Mouse (Mus musculus) midbrain, embryonic 11.5 days (tissue): ENCODE measurements around the gene Pnpla6. TPM values are rescaled to one million over a fixed set of nuclear protein-coding genes. Genes with fewer than 3 reads are reported as not detected.

ENCODE experiments used
- ATAC-seq: fragments of 200-750 bp; cut with Nextera tagmentation; 2 replicates; pipeline ENCODE4 v1.8.0; 2017; ENCODE audit warnings: moderate TSS enrichment, moderate library complexity; ENCODE audit not compliant: low FRiP score
- DNase-seq: peaks from one replicate; pipeline ENCODE4 v3.0.0; 2015; ENCODE audit warnings: low spot score; ENCODE audit errors: missing footprints
- H3K27ac ChIP-seq: fragments of 300-500 bp; sonication (generic); 2 replicates; pipeline ENCODE4 v1.5.1; 2014; ENCODE audit warnings: low read depth, low read length
- H3K27me3 ChIP-seq: fragments of 300-500 bp; sonication (generic); 2 replicates; pipeline ENCODE4 v1.6.1; 2014; ENCODE audit warnings: mild to moderate bottlenecking, low read length, moderate library complexity, mixed read lengths; ENCODE audit not compliant: control insufficient read depth, insufficient read depth
- H3K36me3 ChIP-seq: fragments of 300-500 bp; sonication (generic); 2 replicates; pipeline ENCODE4 v1.6.1; 2014; ENCODE audit warnings: mild to moderate bottlenecking, low read length, moderate library complexity, mixed read lengths; ENCODE audit not compliant: control insufficient read depth, insufficient read depth
- H3K4me1 ChIP-seq: fragments of 300-500 bp; sonication (generic); 2 replicates; pipeline ENCODE4 v1.6.1; 2014; ENCODE audit warnings: low read length; ENCODE audit not compliant: control insufficient read depth, insufficient read depth
- H3K4me2 ChIP-seq: fragments of 300-500 bp; sonication (generic); 2 replicates; pipeline ENCODE4 v1.6.1; 2014; ENCODE audit warnings: mild to moderate bottlenecking, moderate library complexity
- H3K4me3 ChIP-seq: fragments of 300-500 bp; sonication (generic); 2 replicates; pipeline ENCODE4 v1.5.1; 2014; ENCODE audit warnings: low read depth, low read length
- H3K9ac ChIP-seq: fragments of 300-500 bp; sonication (generic); 2 replicates; pipeline ENCODE4 v1.6.1; 2014; ENCODE audit warnings: low read length
- H3K9me3 ChIP-seq: fragments of 300-500 bp; sonication (generic); 2 replicates; pipeline ENCODE4 v1.6.1; 2016; ENCODE audit warnings: low read length; ENCODE audit not compliant: control insufficient read depth
- WGBS: fragments of 180-500 bp; shearing (Covaris S2); extraction: QIAGEN DNeasy Blood & Tissue Kit; methylation state at CpG from one replicate; pipeline ENCODE4 v1.1.7; 2014; 5-methylcytosine and 5-hydroxymethylcytosine counted together
- polyA plus RNA-seq: library from polyadenylated mRNA; unstranded; fragments of >200 nt; fragmentation: Nextera tagmentation; extraction: Ambion mirVana; gene quantifications from 2 replicates; pipeline ENCODE4 v1.2.1, GENCODE M21; 2014

Pnpla6 gene
- polyA plus RNA-seq, 1 experiment from 2014 or later = 15.8 TPM

DNA sequence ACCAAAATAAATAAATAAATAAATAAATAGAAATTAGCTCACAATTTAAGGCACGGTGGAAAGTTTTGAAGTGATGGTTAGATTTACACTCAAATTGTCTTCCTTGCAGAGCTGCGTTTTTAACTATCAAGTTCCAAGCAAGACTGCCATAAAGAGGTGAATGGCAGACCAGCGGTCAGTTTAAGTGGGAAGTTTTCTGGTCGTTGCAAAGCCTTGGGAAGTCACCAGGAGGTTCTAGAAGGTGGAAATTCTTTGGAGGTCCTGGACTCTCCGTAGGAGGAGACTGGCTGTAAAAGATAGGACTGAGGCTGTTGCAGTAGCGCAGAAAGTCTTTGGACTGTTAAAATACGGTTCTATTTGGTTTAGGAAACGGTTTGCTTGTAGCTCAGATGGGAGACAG, 15.4 kb upstream of the Pnpla6 start:
- peak overlapping the region; percentile 83 for H3K9ac ChIP-seq
- DNase-seq = no peak
- ATAC-seq = peak; percentile 25
- H3K4me3 ChIP-seq = peak overlapping the region; percentile 80
- peaks cover 8% of the 10 kb centered on the region for H3K4me1 ChIP-seq
- WGBS = 11% methylated on average over 8 of the region's 8 CpGs
- peaks cover 26% of the 10 kb centered on the region for H3K36me3 ChIP-seq
- H3K4me2 ChIP-seq = peak overlapping the region; percentile 71
- H3K27me3 ChIP-seq = no peaks in the 10 kb centered on the region
- peak overlapping the region; percentile 81 for H3K27ac ChIP-seq
- H3K9me3 ChIP-seq = peaks cover 6% of the 10 kb centered on the region; the same call in 1 of the 2 replicates

DNA sequence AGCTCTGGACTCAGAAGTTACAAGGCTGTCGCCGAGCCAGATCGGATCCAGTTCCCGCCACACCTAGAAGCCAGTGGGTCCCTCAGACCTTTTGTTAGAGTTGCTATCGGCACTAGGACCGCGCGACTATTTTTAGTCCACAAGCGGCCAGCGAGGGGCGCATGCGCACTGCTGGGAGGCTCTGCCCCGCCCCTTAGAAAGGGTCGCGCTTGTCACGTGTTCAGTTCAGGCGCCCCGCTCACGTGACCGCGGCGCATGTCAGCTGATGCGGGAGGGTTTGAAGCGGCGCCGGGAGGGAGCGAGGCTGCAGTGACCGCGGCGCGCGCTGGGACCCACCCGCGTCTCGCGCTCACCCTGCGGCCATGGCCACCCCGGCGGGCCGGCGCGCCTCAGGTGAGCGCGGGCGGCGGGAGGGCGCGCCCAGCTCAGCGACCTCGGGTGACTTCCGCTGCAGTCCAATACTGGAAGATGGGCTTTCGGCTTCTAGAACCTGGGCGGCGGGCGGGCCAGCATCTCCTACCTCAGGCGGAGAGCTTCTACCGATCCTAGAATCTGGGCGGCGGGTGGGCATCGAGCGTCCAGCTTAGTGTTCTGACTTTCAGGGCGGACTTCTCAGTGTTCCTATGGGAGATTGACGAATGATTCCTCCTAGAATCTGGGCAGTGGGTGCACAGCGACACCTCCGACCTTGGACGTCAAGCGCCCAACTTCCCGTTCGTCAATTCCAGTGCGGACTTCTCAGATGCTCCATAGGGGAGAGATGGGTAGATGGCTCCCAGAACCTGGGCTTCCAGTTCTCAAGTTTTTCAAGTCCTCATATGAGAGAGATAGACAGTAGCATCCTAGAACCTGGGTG, 14.7 kb upstream of the Pnpla6 start, which contains the start of gene Mcoln1:
Mcoln1 (plus strand) TSS at position 223 of the 856 bp plus-strand sequence.
- peaks cover 6% of the 10 kb centered on the region; the same call in 1 of the 2 replicates for H3K9me3 ChIP-seq
- peak within 1 kb of the TSS; percentile 80 for H3K4me3 ChIP-seq
- peak within 1 kb of the TSS; percentile 81 for H3K27ac ChIP-seq
- peak; percentile 100 for DNase-seq
- peaks cover 8% of the 10 kb centered on the region for H3K4me1 ChIP-seq
- peak within 1 kb of the TSS; percentile 71 for H3K4me2 ChIP-seq
- H3K27me3 ChIP-seq = no peaks in the 10 kb centered on the region
- ATAC-seq = peak; percentile 94
- WGBS = under 1% methylated on average over 60 of the region's 70 CpGs
- H3K36me3 ChIP-seq = peaks cover 21% of the 10 kb centered on the region
- peak within 1 kb of the TSS; percentile 87 for H3K9ac ChIP-seq

- no peaks in the 10 kb centered on the region for H3K9me3 ChIP-seq
- ATAC-seq (no peak), DNase-seq (no peak)
- WGBS = 82% methylated on average over 4 of the region's 4 CpGs
- H3K9ac ChIP-seq = no peak overlapping the region
- H3K4me1 ChIP-seq = peaks cover 8% of the 10 kb centered on the region
- H3K27ac ChIP-seq = no peak overlapping the region
- H3K4me3 ChIP-seq = no peak overlapping the region
- H3K4me2 ChIP-seq = no peak overlapping the region
- H3K27me3 ChIP-seq = no peaks in the 10 kb centered on the region
- H3K36me3 ChIP-seq = peaks cover 13% of the 10 kb centered on the region
Observed at GRCm38 (mm10) chr8:3502217-3502616, 13.0 kb upstream of the Pnpla6 start.

GRCm38 (mm10) chr8:3507979-3508754, 7.0 kb upstream of the Pnpla6 start:
- H3K4me3 ChIP-seq = no peak overlapping the region
- no peak overlapping the region for H3K9ac ChIP-seq
- 89% methylated on average over 6 of the region's 6 CpGs for WGBS
- no peaks in the 10 kb centered on the region for H3K27me3 ChIP-seq
- H3K4me2 ChIP-seq = no peak overlapping the region
- H3K9me3 ChIP-seq = no peaks in the 10 kb centered on the region
- ATAC-seq (no peak), DNase-seq (no peak)
- H3K27ac ChIP-seq = no peak overlapping the region
- peaks cover 17% of the 10 kb centered on the region for H3K36me3 ChIP-seq
- H3K4me1 ChIP-seq = no peaks in the 10 kb centered on the region

DNA sequence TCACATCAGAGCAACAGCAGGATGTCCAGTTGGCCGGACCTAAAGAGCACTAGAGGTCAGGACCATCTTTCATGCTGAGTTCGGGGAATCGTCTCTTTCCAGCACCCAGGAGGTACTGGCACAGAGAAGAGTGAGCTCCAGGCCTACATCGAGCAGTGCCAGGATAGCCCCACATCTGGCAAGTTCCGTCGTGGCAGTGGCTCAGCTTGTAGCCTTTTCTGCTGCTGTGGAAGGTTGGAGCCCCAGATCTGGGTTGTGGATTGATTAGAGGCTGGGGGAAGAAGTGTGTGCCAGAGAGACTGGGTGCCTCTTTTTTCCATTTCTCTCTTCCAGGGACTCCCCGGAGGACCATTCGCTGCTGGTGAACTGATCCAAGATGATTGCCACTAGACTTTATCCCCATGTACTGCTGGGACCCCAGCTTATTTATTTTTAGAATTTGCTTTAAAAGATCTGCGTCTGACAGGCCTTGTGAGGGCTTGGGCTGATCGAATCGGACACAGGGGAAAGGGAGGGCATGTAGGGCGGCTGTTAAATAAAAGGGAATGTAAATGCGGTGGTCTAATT, 420 bp upstream of the Pnpla6 start:
- Histone ChIP-seq H3K4me2 (peak overlapping the region; percentile 85), H3K27ac (no peak overlapping the region), H3K9me3 (no peaks in the 10 kb centered on the region), H3K36me3 (peaks cover 3% of the 10 kb centered on the region; the same call in 1 of the 2 replicates), H3K4me3 (peak overlapping the region; percentile 55), H3K27me3 (no peaks in the 10 kb centered on the region), H3K4me1 (0 out of 2 replicates have a peak, but pooled peaks cover 2% of the 10 kb centered on the region), H3K9ac (peak overlapping the region; percentile 68; the same call in 1 of the 2 replicates)
- peak; percentile 84 for DNase-seq
- 33% methylated on average over 13 of the region's 13 CpGs for WGBS
- no peak for ATAC-seq

DNA sequence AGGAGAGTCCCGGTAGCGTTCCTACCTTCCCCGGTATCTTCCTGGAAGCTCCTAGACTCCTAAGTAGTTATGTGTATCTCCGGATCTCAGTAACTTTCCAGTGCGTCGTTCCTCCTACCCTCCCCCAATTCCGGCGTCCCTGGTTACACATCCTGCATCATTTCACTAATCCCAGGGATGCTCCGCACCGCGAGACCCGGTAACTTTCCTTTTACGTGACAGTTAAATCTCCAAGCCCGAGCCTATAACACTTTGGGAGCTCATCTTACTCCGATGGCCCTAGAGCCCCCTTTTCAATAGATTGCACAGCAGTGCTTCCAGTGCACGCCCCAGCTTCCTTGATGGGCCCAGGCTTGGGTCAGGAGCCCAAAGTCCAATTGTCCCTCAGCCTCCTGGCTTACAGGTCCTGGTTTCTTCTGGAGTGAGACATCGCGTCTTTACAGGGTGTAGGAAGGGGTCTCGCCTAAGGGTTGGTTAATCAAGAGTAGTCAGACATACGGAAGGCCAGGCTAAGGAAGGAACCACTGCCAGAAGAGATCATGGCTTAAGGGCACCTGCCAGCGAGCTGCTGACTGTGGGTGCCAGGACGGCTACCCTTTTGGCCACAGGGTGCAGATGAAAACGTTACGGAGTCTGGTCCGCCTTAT, 710 bp downstream of the Pnpla6 start:
- H3K4me3 ChIP-seq = peak overlapping the region; percentile 55
- H3K27me3 ChIP-seq = no peaks in the 10 kb centered on the region
- H3K4me2 ChIP-seq = peak overlapping the region; percentile 85
- no peaks in the 10 kb centered on the region for H3K9me3 ChIP-seq
- DNase-seq (peak; percentile 94), ATAC-seq (peak; percentile 38)
- under 1% methylated on average over 25 of the region's 25 CpGs for WGBS
- no peak overlapping the region for H3K27ac ChIP-seq
- 0 out of 2 replicates have a peak, but pooled peaks cover 2% of the 10 kb centered on the region for H3K4me1 ChIP-seq
- H3K9ac ChIP-seq = peak overlapping the region; percentile 68
- H3K36me3 ChIP-seq = peaks cover 3% of the 10 kb centered on the region; the same call in 1 of the 2 replicates

- peaks cover 3% of the 10 kb centered on the region; the same call in 1 of the 2 replicates for H3K36me3 ChIP-seq
- peak overlapping the region; percentile 68 for H3K9ac ChIP-seq
- H3K4me3 ChIP-seq = peak overlapping the region; percentile 55
- no peaks in the 10 kb centered on the region for H3K27me3 ChIP-seq
- H3K4me2 ChIP-seq = peak overlapping the region; percentile 85
- ATAC-seq = peak; percentile 91
- 0 out of 2 replicates have a peak, but pooled peaks cover 2% of the 10 kb centered on the region for H3K4me1 ChIP-seq
- WGBS = 2% methylated on average over 36 of the region's 36 CpGs
- peak; percentile 98 for DNase-seq
- H3K27ac ChIP-seq = no peak overlapping the region
- H3K9me3 ChIP-seq = no peaks in the 10 kb centered on the region
Observed at GRCm38 (mm10) chr8:3516450-3517116, 1.4 kb downstream of the Pnpla6 start.

- H3K4me3 ChIP-seq = peak overlapping the region; percentile 55
- DNase-seq (peak; percentile 86), ATAC-seq (no peak; the same call in 1 of the 2 replicates)
- WGBS = 12% methylated on average over 16 of the region's 16 CpGs
- H3K9ac ChIP-seq = peak overlapping the region; percentile 31; the same call in 1 of the 2 replicates
- 0 out of 2 replicates have a peak, but pooled peaks cover 2% of the 10 kb centered on the region for H3K4me1 ChIP-seq
- H3K4me2 ChIP-seq = peak overlapping the region; percentile 85
- H3K36me3 ChIP-seq = peaks cover 2% of the 10 kb centered on the region; the same call in 1 of the 2 replicates
- no peaks in the 10 kb centered on the region for H3K27me3 ChIP-seq
- no peak overlapping the region for H3K27ac ChIP-seq
- no peaks in the 10 kb centered on the region for H3K9me3 ChIP-seq
Observed at GRCm38 (mm10) chr8:3517117-3517495, 1.9 kb downstream of the Pnpla6 start.
